Mouse (Mus musculus): ENCODE results near the gene Commd7. TPM values are rescaled to one million over a fixed set of nuclear protein-coding genes. Genes with fewer than 3 reads are reported as not detected.

The Commd7 gene
- total RNA-seq, 2 experiments from 2014 or later: 28.5 to 40.5 TPM

DNA sequence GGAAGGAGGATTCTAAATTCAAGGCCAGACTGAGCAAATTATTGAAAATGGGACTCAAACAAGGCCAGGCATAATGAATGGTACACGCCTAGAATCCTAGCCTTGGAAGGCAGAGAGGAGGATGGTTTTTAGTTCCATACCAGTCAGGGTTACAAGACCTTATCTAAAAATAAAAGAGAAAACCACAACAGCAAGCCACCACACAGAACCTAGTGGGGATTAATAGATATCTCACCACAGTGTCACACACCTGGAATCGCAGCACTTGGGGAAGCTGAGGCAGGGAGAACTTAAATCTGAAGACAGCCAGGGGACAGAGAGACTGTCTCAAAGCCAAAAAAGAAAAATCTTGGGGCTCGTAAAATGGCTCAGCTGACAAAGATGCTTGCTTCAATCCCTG is 1.6 kb downstream of the Commd7 start:
- no peak for DNase-seq (ENCODE audit: low spot score in 2 of 2)

DNA sequence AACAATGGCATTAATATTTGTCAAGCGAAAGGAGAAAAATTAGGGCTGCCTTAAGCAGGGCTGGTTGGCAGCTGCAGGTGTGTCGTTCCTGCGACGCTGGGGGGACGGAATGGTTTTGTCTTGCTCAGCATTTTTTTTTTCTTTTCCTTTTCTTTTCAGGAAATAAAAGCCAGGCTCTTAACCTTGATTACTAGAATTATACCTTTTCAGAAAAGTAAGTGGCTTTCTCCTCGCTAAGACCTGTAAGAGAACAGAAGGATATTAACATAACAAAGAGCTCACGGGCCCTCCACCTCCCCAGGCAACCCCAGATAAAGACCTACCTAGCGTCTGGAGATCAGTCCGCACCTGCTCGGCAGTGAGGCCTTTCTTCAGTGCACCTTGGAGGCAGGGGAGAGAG is 10.1 kb downstream of the Commd7 start:
- no peak for DNase-seq (ENCODE audit: low spot score in 2 of 2)

DNA sequence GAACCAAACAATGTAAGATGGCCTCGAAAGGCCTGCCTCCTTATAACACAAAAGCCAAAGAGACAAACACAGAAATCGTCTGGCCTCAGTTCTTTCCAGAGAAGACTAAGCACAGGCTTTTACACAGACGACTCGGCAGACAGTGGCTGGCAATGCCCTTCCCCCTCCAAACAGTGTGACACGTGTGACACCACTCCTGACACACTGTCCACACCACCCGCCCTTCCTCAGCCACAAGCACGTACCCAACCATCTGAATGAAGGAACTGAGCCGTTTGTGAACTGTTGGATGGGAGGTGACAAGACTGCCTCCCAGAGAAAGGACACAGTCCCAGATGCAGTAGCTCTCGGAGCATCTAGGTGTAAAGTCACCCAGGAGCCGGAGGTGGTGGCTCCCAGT is 13.7 kb downstream of the Commd7 start:
- no peak for DNase-seq (ENCODE audit: low spot score in 2 of 2)

DNA sequence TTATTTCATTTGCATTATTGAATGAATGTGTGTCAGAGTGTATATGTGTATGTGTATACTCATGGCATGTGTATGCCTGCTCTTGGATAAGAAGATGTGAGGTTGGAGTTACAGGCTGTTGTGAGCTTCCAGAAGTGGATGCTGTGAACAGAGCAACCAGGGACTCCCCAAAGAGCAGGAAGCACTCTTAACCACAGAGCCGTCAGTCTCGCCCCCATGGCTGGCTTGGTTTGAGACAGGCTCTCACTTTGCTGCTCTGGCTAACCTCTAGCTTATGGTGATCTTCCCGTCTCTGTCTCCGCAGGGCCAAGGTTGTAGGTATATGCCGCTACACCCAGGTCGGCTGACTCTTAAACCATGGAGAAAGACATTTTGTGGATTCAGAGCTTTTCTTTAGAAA is 14.1 kb downstream of the Commd7 start:
- no peak for DNase-seq (ENCODE audit: low spot score in 2 of 2)

DNA sequence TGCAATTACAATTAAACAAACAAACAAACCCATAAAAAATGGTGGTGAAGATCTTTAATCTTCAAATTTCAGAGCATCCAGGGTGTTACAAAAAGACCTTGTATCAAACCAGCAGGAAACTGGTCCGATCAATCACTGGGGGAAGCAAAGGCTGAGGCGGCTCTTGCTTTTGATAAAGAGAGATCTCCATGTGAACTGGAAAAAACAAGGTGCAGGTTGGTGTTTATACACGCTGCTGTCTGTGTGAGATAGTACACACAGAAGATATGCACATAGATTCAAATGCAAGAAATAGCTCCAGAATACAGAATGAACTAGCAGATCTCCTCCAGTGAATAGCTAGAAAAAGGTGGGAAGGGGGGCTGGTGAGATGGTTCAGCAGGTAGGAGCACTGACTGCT is 15.7 kb downstream of the Commd7 start:
- no peak for DNase-seq (ENCODE audit: low spot score in 2 of 2)

DNA sequence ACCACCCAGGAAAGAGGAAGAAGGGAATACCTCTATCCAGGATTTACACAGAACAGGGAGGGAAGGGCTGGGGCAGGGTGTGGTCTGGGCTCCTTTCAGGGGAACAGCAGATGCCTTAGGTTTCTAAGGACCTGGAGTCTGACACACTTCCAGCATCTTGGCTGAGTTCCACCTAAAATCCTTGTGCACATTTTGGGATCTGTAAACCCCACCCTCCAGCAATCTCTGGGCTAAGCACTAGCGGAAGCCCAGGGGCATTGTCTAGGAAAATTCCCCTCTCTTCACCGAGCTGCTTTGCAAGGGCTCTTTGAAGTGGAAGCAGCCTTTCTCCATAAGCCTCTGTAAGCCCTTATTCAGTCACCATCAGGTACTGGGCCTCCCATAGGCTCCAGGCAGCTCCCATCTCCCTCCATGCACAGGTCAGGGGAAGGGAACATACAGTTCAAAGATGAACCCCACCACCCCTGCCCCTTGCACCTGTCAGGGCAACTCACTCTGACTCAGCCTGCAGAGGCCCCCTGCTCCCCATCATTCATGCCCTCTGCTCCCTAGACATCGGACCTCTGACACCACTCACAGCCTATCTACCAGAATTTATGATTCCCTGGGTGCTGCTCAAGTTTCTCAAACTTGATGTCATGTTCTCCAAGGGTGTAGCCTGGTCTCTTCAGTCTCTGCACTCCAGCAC is 19.8 kb downstream of the Commd7 start:
- DNase-seq (ENCODE audit: low spot score in 2 of 2): no peak

DNA sequence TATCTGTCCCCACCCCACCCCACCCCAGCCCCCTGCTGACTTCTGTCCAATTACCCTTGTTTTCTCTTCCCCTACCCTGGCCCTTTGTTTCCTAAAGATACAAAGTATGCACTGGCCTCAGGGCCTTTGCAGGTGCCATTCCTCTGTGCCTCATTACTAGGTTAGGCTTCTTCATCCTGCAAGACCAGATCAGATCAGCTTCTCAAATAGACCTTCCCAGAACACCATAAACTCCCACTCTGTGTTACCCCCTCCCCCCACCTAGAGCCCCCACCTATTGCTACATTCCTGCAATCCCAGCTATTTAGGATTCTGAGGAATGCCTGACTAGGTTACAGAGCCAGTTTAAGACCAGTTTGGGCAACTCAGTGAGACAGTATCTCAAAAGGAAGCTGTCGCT is 20.8 kb downstream of the Commd7 start:
- no peak for DNase-seq (ENCODE audit: low spot score in 2 of 2)

DNA sequence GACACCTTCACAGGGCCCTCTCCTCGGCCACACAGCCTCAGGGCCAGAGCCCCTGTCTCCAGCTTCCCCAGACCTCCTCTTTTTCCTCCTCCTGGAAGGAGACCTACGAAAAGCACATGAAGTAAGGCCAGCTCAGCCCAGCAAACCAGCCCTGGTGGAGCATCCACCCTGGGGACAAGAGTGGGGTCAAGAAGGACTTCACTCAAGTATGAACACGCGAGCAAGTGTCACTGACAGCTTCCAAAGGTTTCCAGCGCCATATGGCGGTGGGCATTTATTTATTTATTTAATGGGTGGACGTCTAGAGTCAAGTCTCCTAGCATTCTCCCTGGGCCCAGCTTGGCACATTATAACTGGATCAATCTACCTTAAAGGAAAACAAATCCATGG is 21.3 kb downstream of the Commd7 start:
- DNase-seq (ENCODE audit: low spot score in 2 of 2): no peak

DNA sequence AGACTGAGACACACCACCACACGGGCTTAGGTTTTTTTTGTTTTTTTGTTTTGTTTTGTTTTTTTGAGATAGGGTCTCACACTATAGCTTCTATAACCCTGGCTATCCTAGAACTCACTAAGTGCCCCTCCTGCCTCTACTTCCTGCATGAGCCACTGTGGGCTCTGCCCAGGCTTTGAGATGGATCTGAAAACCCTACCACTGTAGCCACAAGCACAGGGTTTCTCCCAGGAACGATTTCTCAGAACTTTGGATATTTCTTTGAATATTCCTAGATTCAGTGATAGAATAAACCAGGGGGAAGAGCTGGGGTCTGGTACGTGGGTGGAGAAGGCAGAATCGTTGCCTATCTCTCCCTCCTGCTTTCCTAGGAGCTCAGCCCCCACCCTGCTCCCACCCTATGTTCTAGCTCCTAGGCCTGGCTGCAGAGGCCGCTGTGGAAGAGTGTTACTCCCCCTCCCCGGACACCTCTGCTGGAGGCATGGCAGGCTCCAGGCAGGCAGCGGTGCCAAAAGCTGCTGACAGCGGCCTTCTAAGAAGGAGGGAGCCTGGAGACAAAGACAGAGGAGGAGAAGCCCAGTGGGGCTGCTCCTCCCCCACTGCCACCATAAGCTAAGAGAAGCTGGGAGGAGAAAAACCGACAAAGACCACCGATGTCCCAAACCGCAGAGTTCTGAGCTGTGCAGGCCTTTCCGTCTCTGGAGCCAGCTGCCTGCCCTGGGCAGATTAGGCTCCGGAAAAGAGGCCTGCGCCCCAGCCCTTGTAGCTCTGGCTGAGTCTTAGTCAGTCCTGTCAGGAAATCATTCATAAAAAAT is 21.9 kb downstream of the Commd7 start:
- no peak for DNase-seq (ENCODE audit: low spot score in 2 of 2)

DNA sequence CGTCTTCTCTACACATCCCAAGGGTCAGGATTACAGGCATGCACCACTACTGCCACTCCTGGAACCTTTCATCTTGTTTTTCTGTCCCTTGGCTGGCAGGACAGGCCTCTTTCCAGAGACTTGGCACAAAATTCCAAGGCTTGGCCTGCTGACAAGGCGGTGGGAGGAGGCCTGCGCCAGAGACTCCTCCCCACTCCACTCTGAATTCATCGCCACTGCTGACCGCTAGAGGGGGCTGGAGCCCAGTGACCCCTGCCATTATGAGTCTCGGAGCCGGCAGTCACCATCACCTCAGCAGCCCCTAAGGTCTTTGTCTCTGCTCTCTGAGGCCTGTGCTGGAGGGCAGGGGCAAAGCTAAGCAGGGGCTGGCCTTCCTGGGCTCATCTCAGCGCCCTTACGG is 23.0 kb downstream of the Commd7 start:
- DNase-seq (ENCODE audit: low spot score in 2 of 2): peak; percentile 83 to 88

DNA sequence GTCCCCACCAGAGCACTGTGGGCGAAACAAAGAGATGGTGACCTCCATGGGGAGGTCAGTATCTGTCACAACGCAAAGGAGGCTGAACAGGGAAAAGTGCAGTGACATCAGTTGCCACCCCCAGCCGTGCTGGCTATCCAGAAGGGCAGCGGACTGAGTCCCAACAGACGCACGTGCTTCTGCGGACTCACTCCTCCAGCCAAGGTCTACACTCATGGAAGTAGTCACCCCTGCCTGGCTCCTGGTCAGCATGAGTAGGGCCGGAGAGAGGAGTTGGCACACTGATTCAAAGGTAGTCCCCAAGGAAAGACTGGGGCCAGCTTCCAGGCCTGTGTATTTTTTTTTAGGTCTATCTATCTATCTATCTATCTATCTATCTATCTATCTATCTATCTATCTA is 23.5 kb downstream of the Commd7 start:
- DNase-seq (ENCODE audit: low spot score in 2 of 2): peak in 1 of 2 experiments; percentile 45

DNA sequence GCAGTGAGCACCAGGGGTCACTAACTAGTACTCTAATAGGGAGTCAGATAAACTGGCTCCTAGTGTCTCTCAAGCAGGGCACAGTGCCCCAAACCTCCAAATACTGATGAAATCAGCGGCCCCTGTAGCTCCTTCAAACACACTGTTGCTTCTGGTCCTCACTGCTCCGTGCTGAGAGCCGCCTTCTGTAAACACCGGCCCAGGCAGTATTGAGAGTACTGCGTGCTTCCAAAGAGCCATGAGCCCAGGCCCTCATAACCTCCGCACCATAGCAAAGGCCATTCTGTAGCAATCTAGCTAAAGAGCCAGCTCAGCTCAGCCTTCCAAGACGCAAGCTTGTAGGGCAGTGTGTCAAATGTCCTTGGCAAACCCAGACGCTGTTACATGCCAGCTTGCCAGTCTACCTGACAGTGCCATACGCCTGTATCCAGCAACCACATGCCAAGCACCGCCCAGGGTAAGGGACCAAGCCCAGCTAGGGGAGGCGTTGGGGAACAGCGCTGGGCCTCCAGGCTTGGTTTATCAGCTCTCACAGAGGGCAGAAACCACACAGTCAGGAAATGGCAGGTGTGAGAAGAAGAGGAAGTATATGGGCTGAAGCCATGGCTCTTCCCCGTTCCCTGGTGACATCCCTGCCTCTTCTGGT is 24.6 kb downstream of the Commd7 start:
- DNase-seq (ENCODE audit: low spot score in 2 of 2): peak in 1 of 2 experiments; percentile 44

DNA sequence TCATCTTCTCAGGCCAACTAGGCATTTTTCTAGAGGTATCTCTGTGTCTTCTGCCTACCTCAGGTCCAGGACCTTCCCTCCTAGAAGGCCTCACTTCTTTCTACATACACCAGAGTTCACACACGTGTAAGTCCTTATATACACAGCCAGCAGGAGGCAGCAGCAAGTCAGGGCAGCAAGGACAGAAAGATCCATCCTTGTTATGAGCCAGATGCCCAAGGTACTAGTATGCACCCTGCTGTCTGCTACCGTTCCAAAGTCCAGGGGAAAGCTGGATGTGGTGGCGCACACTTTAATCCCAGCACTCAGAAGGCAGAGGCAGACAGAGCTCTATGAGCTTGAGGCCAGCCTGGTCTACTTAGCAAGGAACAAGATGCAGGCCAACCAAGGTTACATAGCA is 26.2 kb downstream of the Commd7 start:
- DNase-seq (ENCODE audit: low spot score in 2 of 2): no peak

DNA sequence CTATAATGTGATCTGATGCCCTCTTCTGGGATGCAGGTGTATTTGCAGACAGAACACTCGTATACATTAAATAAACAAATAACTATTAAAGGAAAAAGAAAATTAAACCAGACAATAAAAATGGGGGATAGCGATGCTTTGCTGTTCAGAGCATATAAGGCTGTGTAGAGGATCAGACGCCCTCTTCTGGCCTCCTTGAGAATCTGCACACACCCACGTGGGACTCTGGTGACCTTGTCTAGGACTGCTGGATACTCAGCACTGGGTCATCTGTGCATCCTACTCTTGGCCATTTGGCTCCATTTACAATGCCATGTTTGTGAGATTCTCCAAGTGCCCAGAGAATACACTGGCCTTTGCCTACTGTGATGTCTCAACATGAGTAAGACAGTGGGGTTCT is 28.9 kb downstream of the Commd7 start:
- no peak for DNase-seq (ENCODE audit: low spot score in 2 of 2)

DNA sequence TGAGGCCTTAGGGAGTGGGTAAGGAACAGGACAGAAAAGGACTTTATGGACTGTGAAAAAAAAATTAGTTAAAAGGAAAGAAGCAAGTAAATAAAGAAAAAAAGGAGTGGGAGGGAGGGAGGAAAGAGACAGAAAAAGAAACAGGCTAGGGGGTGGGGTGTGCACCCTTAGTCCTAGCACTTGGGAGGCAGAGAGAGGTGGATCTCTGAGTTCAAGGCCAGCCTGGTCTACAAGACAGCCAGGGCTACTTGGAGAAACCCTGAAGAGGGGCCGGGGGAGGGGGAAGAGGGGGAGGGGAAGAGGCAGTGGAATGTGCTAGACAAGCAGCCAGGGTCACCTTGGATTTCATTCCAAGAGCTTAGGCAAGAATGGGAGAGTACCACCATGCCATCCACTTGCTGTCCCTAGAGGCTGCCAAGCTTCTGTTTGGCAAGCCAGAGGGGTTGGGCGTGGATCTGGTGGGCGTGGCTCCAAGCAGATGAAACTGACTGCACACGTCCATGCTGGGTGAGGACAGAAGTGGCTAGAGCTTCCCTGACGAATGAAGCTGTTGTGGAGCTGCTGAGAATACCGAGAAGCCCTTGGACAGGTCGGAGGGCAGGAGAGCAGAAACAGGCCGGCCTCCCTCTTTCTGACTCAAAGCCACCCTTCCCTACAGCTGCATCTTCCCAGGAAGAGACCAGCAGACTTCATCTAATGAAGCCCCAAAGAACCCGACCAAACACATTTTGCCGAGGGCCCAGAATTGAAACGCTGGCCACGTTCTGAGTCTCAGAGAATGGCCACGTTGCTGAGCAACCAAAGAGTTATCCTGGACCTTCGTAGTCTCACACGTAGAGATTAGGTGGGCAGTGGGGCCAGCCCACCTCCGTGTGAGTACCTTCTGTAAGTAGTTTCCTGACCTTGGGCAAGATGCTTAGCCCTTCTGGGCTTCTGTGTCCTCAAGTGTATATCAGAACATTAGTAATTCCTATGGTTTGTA is 31.6 kb downstream of the Commd7 start:
- DNase-seq (ENCODE audit: low spot score in 2 of 2): no peak

DNA sequence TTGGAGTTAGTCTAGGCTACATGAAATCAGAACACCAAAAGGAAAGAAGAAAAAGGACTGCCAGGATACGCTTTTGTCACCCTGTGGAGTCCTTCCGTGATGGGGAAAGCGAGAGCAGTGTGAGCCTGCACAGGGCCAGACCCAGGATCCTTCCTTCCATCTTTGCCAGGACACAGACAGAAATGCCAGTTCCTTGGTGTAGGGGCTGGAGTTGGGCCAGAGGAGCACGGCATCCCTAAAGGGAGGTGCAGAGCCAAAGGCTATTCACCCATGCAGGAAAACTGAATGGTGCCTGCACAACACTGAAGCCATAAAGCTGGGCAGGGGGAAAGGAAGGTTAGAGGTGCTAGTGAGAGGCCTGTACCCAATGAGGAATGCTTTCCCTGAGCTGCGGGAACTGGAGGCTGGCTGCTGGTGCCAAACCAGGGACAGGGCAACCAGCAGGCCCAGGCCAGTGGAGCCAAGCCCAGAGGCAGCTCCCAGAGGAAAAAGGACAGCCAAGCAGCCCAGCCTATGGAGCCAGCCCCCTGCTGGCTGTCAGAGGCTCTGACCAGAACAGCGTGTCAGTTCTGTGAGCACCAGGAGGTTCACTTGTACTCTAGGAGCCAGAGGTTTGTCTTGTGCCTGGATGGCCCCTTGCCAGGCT is 32.4 kb downstream of the Commd7 start:
- peak in 1 of 2 experiments; percentile 43 for DNase-seq (ENCODE audit: low spot score in 2 of 2)

DNA sequence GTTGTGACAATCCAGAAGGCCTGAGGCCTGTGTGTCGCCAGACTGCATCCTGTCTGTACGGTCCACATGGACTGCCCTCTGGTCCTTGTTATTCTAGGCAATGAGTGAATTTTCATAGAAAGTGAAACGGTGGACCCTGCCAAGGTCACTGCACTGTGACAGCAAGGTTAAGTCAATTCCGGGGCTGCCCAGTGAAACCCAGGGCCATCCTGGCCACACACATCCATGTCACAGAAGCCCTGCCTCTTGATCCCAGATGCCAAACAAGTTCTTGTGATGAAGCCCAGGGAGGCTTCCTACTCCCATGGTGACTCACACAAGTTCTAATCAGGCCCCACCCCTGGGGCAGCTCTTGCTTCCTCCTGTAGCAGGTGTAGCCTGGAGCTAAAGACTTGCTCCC is 35.0 kb downstream of the Commd7 start:
- DNase-seq (ENCODE audit: low spot score in 2 of 2): no peak

DNA sequence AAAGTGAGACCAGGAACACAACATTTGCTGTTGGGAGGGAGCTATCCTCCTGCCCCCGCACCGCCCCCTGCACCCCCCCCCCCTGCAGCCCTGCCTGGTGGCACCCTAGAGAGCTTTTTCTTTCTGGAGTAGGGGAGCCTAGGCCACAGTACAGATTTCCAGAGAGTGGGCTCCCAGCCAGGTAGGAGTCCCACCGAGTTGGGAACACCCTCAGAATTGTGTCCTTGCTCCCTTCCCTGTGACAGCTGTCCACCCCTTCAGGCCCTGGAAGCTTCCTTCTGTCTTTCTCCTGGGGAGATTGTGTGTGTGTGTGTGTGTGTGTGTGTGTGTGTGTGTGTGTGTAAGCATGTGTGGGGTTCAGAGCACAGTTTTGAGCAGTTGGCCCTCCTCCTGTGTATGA is 35.6 kb downstream of the Commd7 start:
- no peak for DNase-seq (ENCODE audit: low spot score in 2 of 2)

DNA sequence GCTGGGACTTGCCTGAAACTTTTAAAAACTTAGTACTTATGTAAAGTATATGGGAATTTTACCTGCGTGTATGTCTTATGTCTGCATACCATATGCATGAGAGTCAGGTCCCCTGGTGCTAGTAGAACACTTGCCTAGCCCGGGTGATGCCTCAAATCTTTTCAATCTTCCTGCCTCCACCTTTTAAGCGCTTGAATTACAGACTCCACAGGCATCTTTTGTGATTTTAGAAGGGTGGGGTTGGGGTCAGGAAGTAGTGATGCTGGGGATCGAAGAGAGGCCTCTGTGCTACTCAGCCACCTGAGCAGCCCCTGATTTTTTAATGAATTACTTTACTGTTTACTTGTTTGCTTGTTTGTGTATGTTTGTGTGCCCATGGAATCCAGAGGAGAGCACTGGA is 37.6 kb downstream of the Commd7 start:
- no peak for DNase-seq (ENCODE audit: low spot score in 2 of 2)

DNA sequence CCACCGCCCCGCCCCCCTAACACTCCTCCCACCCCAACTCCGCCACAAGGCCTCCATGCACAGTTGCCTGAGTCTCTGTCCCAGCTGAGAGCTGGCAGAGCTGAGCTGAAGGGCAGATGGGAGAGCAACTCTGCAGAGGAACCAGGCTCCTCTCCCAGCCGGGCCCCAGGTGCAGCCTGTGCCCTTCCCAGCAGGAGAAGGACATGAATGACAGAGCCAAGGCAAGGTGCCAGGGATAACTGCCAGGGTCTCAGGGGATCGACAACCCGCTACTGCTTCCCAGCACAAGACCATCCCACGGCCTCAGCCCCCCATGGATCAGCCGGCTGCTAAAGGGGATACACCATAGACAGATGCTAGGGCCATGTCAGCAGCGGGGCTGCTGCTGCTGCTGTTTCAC is 39.4 kb downstream of the Commd7 start:
- DNase-seq (ENCODE audit: low spot score in 2 of 2): no peak

Data from adrenal gland, adult 18-20 months (tissue).